18 mouse cellular contexts compared by ENCODE assay signal in genomic region chr10:76891456-76891855, GRCm38 (mm10).
"Had no signal": no experiment of that assay in that cellular context is flagged by ENCODE, and none has a peak within 500 bp of the region (broad histone marks: within the 10 kb centered on the region; RNA-seq: fewer than 3 reads in every experiment).

No protein-coding gene starts in this region.

- H3K36me3 ChIP-seq: midbrain, embryonic 10.5 days; midbrain, embryonic 12.5 days; neural tube, embryonic 13.5 days; neural tube, embryonic 15.5 days had no signal

- H3K4me3 ChIP-seq: midbrain, embryonic 10.5 days; midbrain, embryonic 12.5 days; myocyte; neural tube, embryonic 13.5 days; neural tube, embryonic 15.5 days had no signal

- H3K27me3 ChIP-seq: midbrain, embryonic 12.5 days; neural tube, embryonic 13.5 days; neural tube, embryonic 15.5 days had no signal

- H3K27ac ChIP-seq: midbrain, embryonic 10.5 days; midbrain, embryonic 12.5 days; neural tube, embryonic 13.5 days; neural tube, embryonic 15.5 days had no signal

- DNase-seq: lung, adult 18-20 months; lung, embryonic 14.5 days; lung, postnatal 10 days; lung, postnatal 4 days; midbrain, embryonic 14.5 days; retina, postnatal 1 day; right cerebral cortex, adult 18-20 months; right cerebral cortex, postnatal 25 days; right cerebral cortex, postnatal 4 days; spleen, adult 18-20 months; thymus, adult 18-20 months; thymus, postnatal 14 days; thymus, postnatal 36 days had no signal

- H3K4me1 ChIP-seq: midbrain, embryonic 10.5 days; midbrain, embryonic 12.5 days; neural tube, embryonic 13.5 days; neural tube, embryonic 15.5 days had no signal

- H3K9ac ChIP-seq: lung, embryonic 14.5 days; midbrain, embryonic 12.5 days; neural tube, embryonic 13.5 days; neural tube, embryonic 15.5 days had no signal
